Mouse (Mus musculus): Measurements from ENCODE around the gene Trim11. TPM values are rescaled to one million over a fixed set of nuclear protein-coding genes. Genes with fewer than 3 reads are reported as not detected.

Gene Trim11
- total RNA-seq, 4 experiments from 2014 or later, result 4.8 to 8.5 (median 7.4) TPM

DNA sequence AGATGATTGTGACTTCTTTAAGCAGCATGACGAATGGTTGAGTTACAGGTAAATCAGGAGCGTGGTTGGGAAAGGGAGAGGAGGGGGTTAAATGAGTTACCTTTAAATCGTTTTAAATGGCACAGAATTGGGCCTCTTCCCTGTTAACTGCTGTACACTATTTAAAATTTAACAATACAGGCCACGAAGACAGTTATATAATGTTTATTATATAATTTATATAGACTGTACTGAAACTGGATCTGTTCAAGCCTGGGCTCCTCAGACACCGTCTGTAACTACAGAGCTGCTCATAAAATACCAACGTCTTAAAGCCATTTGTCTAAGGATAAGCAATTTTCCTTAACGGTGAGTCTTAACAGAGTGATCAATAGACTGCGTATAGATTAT is 22.0 kb upstream of the Trim11 start:
- no peak for DNase-seq (ENCODE audit: low spot score in 2 of 2)

DNA sequence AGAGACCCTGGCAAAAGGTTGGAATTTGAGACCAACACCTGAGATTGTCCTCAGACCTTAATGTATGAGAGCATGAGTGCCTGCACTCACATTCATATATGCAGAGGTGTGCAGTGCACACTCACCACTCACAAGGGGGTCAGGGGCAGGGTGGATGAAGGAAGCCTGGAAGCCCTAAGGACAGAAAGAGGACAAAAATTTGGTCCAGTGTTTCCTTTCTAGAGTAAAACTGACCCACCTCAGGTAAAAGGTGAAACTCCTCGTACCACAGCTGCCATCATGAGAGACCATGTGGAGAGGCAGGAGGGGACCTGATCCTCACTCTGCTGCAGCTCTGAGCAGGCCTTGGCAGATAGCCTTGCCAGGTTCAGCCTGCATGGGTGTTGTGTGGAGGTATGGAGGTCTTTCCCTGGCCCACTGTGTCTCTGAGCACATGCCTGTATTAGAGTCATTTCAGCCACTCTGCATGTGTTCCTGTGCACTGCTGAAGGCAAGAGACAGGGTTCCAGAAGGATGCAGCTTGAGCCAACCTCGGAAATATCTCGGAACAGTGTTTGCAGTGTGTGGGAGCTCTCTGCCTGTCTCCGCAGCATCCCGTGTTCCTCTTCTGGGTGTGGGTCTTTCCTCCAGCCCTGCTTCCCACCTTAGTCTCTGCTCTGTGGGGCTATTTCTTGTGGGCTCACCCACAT is 20.5 kb upstream of the Trim11 start:
- no peak for DNase-seq (ENCODE audit: low spot score in 2 of 2)

DNA sequence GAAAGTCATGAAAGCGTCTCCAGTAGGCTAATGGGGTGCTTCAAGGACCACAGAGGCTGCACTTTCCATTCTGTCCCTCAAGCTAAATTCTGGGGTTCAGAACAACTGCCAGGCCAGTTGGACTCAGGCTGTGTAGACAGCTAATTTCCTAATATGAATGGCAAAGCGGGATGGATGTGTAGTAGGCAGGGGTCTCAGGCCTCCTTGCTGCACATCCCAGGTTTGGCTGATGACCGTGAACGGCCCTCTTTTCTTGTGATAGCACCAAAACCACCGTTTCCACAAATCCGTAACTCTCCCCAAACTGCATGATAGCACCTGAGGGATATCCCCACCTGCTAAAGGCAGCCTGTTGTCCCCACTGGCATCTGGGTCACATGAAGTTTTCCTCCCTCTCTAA is 19.4 kb upstream of the Trim11 start:
- no peak for DNase-seq (ENCODE audit: low spot score in 2 of 2)

DNA sequence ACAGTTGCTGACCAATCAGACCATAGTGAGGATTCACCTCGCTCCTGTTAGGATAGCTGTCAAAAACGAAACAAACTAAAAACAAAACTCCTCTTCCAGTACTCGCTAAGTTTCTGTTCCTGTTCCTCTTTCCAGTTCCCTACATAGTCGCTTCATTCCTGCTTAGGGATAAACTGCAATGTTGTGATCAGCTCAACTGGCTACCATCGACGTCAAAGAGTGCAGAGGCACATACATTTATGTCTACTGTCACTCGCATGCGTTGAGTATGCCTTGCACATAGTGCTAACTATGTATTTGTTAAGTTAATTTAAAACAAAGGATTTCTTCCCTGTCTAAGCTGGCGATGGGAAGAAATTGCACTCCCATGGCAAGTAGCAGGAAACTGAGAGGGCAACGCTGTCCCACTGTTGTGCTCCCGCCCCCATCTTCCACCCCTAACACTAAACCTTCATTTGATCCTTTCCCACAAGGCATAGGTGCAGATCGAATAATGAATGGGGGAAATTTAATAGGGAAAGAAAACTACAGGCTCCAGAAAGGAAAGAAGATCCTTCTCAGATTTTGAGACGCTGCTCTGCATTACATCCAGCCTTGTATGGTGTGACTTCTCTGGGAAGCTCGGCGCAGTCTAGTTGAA is 18.6 kb upstream of the Trim11 start:
- DNase-seq (ENCODE audit: low spot score in 2 of 2), result no peak

DNA sequence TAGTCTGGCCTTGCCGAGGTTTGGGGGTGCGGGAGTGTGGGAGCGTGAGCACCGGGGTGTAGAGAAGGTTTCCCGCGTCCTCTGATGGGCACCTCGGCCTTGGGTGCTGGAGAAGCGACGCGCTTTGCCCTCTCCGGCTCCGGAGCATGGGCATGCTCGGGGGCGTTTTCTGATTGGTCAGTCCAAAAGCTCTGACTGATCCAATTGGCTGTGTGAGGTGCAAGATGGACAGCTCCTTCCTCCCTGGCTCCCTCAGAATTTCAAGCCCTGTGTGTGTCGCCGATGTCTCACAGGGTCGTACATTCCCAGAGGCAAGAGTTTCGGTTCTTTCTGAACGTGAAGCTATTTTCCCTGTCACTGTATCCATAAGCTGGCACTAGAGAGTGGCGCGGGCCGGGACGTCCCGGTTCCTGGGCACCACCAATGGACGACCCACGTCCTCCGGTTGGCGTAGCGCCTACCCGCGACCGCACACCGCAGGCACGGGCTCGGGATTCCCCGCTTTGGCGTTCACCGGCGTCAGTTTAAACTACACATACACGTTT is 17.9 kb upstream of the Trim11 start:
- DNase-seq (ENCODE audit: low spot score in 2 of 2), result peak in 1 of 2 experiments; percentile 42

DNA sequence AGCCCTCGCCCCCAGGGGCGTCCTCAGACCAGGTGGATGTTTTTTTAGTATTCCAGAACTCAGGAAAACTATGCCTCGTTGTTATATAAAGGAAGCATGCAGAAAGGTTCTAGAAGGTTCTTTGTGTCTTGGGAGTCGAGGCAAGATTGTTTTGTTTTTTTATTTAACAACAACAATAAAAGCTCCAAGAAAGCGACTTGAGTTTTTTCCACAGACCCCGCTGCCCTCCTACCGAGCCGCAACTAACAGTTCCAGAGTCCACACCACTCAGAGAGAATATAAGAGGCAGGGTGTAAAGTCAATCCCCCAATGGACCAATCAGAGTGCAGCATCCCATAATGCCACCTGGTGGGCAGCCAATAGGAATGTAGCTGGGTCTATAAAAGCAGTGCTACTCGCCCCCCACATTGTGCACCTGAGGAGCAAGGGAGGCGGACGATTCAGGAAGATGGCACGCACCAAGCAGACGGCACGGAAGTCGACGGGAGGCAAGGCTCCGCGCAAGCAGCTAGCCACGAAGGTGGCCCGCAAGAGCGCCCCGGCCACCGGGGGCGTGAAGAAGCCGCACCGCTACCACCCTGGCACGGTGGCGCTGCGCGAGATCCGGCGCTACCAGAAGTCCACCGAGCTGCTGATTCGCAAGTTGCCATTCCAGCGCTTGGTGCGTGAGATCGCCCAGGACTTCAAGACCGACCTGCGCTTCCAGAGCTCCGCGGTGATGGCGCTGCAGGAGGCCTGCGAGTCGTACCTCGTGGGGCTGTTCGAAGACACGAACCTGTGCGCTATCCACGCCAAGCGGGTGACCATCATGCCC is 16.3 kb upstream of the Trim11 start:
- no peak for DNase-seq (ENCODE audit: low spot score in 2 of 2)

DNA sequence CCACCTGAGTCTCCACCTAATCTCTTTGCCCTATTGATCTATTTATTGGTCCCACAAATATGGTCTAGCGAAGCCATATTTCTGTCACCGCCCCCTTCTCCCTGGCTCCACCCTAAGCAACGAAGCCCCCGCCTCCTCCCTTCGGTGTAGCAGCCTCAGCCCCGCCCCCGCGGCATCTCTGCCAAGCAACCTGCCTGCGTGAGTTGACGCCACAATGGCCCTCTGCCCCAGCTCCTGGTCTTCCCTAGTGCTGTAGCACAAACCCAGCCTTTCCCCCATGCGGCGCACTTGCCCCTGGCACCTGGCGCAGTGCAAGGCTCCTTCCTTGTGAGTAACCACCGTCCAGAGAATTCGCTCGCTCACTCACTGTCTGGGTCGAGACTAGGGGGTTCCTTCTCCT is 14.3 kb upstream of the Trim11 start:
- DNase-seq (ENCODE audit: low spot score in 2 of 2), result no peak

DNA sequence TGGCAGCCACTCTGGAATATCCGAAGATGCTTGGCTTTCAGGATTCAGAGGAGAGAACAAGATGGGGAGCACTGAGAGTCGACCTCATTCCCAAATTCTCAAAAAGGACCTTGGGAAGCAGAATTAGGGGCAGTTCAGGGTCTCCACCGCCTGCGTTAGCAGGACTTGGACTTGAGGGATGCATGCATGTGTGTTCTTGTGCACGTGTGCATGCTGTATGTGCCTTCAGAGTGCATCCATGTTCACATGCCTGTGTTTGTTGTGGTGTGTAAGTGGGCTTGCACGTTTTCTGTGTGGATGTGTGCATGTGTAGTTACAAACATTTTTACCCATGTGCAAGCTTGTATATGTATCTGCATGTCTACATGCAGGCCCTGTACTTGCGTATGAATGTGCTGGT is 13.7 kb upstream of the Trim11 start:
- no peak for DNase-seq (ENCODE audit: low spot score in 2 of 2)

DNA sequence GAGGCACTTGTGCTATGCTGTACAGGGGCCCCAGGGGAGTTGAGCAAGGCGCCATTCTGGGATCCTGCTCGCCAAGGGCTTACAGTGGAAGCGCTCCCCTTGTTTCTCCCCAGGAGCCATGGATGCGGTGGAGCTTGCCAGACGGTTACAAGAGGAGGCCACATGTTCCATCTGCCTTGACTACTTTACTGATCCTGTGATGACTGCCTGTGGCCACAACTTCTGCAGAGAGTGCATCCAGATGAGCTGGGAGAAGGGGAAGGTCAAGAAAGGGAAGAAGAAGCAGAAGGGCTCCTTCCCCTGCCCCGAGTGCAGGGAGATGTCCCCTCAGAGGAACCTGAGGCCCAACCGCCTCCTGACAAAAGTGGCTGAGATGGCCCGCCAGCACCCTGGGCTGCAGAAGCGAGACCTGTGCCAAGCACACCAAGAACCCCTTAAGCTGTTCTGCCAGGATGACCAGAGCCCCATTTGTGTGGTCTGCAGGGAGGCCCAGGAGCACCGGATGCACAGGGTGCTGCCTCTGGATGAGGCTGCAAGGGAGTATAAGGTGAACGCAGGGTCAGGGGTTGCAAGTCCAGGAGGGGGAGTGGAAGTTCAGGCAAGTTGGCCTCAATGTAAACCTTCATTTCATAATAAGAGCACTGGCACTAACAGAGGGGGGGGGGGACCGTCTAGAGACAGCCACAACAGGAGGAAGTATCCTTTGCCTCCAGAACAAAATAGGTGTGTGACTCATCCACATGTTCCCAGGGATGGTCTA is 12.7 kb upstream of the Trim11 start:
- no peak for DNase-seq (ENCODE audit: low spot score in 2 of 2)

DNA sequence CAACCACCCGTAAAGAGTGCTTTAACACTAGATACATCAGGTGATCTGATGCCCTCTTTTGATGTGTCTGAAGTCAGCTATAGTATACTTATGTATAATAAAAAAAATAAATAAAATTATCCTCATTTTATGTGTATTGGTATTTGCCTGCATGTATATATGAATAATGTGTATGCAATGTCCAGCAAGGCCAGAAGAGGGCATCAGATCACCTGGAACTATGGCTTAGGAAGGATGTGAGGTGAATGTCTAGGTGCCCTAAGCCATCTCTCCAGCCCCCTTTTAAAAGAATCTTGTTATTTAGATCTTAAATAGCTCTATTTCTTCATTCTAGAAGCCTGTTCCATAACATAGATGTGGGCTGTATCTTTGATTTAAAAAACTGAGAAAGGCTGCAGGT is 10.5 kb upstream of the Trim11 start:
- DNase-seq (ENCODE audit: low spot score in 2 of 2), result no peak

DNA sequence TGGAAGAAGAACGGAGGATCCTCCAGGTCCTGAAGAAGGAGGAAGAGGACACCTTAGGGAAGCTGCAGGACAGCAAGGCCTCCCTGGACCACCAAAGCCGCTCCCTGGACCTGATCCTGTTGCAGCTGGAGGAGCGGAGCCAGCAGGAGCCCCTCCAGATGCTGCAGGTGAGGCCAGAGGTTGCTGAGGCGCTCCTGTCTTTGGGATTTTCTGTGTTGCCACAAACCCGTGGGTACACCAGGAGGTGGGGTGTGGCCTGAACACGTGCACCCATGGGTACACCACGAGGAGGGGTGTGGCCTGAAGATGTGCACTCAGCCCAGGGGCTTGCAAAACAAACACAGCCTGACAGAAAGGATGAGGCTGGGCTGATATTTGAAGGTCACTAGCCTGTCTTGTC is 9.3 kb upstream of the Trim11 start:
- DNase-seq (ENCODE audit: low spot score in 2 of 2), result no peak

DNA sequence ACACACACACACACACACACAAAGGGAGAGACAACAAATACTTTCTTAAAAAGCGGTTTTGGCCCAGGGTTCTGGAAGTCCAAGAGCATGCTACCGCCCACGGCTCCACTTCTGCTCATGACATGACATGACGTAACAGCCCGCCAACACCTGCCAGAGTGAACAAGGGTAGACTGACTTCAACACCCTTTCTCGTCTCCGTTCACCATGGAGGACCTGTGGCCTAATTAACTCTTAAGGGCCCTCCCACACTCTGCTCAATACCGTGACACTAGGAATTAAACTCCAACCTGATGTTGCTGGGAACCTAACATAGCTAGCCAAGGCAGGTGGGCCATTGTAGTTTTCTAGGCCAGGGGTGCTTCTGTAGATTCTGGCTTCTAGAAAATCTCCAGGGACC is 8.9 kb upstream of the Trim11 start:
- no peak for DNase-seq (ENCODE audit: low spot score in 2 of 2)

DNA sequence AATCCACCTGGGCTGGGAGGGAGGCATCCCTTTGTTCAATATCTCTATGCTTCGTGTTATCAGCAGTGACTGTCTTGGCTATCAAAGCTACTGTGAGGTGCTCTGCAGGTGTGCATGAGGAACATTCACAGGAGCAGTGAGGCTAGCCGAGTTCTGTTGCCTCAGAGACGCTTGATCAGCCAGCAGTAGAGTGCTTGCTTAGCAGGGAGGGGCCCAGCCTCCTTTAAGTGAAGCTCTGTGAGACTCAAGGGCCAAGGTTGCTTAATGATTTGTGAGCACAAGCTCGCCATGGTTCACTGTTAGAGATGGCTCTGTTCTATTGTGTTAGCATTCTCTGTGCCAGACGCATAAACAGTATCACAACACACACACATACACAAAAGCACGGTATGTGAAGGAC is 8.2 kb upstream of the Trim11 start:
- DNase-seq (ENCODE audit: low spot score in 2 of 2), result no peak

DNA sequence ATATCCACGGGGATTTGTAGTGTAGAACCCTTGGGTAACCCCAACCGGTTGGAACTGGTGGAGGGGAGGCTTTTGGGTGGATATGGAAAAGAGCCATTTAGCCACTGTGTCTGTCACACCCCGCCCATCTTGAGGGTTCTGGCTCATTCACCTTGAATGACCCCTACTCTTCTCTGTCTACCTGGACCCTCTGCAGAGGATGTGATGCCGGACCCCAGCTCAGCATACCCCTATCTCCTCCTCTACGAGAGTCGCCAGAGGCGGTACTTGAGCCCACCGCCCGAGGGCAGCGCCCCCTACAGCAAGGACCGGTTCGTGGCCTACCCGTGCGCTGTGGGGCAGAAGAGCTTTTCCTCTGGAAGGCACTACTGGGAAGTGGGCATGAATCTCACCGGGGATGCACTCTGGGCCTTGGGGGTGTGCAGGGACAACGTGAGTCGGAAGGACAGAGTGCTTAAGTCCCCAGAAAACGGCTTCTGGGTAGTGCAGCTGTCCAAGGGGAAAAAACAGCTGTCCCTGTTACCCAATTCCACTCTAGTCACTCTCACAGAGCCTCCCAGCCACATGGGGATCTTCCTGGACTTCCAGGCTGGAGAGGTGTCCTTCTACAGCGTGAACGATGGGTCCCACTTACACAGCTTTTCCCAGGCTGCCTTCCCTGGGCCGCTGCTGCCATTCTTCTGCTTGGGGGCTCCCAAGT is 6.9 kb upstream of the Trim11 start:
- no peak for DNase-seq (ENCODE audit: low spot score in 2 of 2)

DNA sequence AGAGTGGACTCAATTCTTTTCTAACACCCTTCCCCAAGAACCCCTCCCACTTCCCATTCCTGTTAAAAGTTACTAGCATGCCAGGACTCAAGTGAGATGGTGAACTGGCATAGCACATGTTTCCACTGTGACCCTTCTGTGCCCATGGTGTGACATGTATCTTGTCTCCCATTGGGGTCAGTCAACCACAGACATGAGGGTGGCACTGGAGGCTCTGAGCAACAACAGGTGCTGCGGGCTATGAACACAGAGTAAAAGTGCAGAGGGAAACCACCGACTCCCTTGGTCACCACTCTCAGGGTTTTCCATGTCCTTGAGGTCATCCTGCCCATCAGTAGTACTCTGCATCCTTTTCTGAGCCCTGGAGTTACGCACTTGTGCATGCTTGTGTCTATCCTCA is 6.1 kb upstream of the Trim11 start:
- DNase-seq (ENCODE audit: low spot score in 2 of 2), result no peak

DNA sequence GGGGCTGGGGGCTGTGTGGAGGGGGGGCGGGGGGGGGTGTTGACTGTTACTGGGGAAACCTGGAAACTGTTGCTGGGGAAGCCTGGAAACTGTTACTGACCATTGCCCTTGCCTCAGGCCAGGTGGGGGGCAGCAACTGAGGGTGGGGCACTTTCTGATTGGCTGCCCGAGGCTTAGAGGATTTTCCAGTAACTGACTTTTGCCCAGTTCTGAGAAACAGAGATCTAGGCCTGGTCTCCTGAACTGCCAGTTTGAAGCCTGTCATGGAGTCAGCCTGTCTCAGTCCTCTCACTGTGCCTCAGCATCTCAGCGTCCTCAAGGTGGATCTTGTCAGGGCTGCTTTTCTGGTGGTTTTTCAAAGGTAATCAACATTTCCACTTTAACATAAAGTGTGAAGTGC is 3.5 kb upstream of the Trim11 start:
- DNase-seq (ENCODE audit: low spot score in 2 of 2), result no peak

DNA sequence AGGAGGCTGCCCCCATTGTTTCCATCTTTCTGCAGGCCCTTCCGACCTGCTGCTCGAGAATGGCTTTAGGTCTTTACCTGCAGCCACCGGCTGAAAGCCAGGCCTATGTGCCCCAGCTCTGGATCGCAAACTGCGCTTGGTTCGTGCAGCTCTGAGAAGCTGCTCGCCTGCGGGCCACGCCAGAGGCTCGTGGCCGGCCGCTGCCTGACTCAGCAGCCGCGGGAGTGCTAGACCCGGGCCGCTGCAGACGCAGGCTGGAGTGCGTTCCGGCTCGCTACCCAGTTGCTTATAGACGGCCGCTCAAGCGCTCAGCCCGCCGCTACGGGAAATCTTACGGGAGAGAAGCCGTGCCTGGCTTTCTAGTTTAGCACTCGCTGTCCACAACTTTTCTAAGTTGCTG is 743 bp upstream of the Trim11 start:
- DNase-seq (ENCODE audit: low spot score in 2 of 2), result peak in 1 of 2 experiments; percentile 2

DNA sequence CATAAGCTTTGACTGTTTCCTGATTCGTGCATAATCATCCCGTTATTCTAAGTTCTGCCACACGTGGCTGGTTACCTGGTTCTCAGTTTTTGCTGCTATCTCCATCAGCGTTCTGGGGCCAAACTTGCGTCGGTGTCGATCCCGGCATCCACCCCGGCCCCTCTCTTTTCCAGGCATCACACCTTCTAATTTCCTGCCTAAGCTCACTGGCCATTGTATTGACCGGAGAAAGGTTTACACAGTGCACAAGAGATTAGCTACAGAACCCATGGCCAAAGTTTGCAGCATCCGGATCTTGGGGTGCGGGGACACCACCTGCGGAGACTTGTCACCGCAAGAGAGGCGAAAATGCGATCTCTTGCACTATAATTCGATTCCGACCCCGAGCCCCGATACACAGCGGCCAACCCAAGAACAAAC is 276 bp upstream of the Trim11 start:
- DNase-seq (ENCODE audit: low spot score in 2 of 2), result peak in 1 of 2 experiments; percentile 2

DNA sequence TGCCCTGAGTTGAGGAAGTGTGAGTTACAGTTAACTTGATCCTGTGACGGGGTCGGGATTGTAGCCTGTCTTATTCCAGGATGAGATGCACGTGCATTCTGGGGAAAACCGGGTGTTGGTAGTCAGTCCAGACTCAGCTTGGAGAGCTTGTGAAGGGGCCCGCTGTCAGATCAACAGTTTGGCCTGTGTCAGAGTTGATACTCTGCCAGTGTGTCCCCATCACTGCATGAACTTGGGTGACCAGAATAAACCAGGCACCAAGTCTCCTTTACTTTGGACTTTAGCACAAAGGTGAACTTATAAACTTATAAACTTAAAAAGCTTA is 775 bp downstream of the Trim11 start:
- DNase-seq (ENCODE audit: low spot score in 2 of 2), result peak in 1 of 2 experiments; percentile 3

DNA sequence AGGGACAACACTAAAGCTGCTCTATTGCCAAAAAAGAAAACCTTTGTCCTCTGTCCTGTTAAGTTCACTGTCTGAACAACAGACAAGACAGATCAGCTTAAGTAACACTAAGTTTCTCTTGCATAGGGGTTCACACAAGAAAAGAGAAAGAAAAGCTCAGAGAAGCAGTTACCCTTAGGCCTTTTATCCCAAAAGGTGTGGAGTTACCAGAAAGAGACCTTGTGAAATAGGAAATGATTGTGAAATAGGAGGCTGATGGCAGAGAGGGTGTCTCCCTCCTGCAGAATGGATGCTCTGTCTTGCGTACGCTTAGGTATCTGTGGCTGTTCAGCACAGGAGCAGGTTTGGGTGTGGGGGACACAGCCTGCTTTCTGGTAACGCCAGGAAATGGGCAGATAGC is 1.3 kb downstream of the Trim11 start:
- no peak for DNase-seq (ENCODE audit: low spot score in 2 of 2)

DNA sequence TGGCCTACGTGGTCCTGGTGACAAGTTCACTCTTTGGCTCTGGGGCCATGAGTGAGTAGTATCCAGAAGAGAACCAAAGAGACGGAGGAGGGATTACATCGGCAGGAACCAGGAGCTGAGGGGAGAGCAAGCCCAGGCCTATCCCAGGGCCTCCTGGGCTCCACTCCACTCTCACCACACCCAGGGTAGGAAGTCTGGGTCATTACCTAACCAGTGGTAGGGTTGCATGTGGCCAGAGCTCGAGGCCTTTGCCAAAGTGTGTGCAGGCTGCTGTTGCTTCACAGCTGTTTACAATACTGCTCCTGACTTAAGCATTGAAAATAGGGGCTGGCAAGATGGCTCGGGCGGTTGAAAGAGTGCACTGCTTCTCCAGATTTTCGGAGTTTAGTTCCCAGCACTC is 1.8 kb downstream of the Trim11 start:
- peak; percentile 20 to 51 for DNase-seq (ENCODE audit: low spot score in 2 of 2)
